Mouse (Mus musculus) large intestine, adult 2 months (tissue): ENCODE measurements around the gene Mfap2. TPM values are rescaled to one million over a fixed set of nuclear protein-coding genes. Genes with fewer than 3 reads are reported as not detected.
A peak's percentile ranks its signal among the peaks of the same experiment; 100 is the strongest.

ENCODE experiments used
- DNase-seq: peaks from one replicate; pipeline ENCODE4 v3.0.0-alpha.2; 2012; ENCODE audit warnings: low read depth, low spot score
- WGBS: fragments of 180-500 bp; shearing (Covaris S2); methylation state at CpG from one replicate; pipeline ENCODE4 v1.1.7; 2018; 5-methylcytosine and 5-hydroxymethylcytosine counted together
- polyA plus RNA-seq: library from polyadenylated mRNA; depleted of rRNA; stranded (reverse); fragments of >200 nt; gene quantifications from 2 replicates; pipeline ENCODE4 v1.2.3, GENCODE M21; 2012

The Mfap2 gene
- polyA plus RNA-seq, 1 experiment: 10.4 TPM

GRCm38 (mm10) chr4:141020811-141021613 is 10.8 kb downstream of the Mfap2 start:
- WGBS: 66% methylated on average over 14 of the region's 14 CpGs
- no peak for DNase-seq

DNA sequence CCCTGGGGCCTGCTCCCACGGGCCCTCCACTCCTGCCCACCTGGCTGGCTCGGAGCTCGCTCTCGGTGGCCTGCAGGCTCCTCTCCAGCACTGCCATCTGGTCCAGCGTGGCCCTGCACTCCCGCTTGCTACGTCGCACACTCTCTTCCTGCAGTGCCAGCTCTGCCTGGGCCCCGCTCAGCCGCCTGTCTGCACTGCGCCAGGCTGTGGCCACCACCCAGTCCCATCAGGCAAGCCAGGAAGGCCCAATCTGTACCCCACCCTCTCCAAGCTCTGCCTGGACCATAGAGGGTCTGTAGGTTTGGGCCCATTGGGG is 11.4 kb downstream of the Mfap2 start:
- DNase-seq: no peak
- 75% methylated on average over 11 of the region's 11 CpGs for WGBS

DNA sequence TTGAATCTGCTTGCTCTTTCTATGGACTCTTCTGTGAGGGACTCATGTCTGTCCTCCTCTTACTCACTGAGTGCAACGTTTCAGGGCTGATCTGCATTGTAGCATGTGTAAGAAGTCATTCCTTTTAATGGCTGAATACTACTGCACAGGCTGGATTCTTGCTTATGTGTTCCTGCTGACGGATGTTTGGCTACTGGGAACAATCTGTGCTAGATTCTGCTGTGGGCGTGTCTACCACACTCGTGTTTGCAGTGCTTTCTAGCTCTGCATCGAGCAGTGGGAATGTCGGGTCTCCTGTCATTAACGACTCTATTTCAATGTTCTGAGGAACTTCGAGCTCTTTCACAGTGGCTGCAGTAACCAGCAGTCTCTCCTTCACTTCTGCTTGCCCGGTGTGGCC is 13.8 kb downstream of the Mfap2 start:
- no peak for DNase-seq
- WGBS: 43% methylated on average over 9 of the region's 9 CpGs

DNA sequence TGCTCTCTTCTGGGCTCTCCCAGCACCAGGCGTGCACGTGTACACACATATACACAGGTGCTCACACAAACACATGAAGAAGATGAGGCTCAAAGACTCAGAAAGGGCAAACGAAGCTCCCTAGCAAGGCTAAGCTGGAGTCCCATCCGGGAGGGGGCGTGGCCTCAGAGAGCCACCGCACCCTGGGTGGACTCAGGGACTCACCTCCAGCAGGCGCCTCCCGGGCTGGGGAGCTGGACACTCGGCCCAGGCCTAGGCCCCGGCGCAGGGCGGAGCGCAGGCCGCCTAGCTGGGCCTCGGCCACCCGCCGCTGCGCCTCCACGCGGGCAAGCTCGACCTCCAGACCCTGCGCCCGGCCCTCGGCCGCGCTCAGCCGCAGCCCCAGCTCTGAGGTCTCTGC is 14.8 kb downstream of the Mfap2 start:
- DNase-seq: no peak
- WGBS: 83% methylated on average over 27 of the region's 27 CpGs

DNA sequence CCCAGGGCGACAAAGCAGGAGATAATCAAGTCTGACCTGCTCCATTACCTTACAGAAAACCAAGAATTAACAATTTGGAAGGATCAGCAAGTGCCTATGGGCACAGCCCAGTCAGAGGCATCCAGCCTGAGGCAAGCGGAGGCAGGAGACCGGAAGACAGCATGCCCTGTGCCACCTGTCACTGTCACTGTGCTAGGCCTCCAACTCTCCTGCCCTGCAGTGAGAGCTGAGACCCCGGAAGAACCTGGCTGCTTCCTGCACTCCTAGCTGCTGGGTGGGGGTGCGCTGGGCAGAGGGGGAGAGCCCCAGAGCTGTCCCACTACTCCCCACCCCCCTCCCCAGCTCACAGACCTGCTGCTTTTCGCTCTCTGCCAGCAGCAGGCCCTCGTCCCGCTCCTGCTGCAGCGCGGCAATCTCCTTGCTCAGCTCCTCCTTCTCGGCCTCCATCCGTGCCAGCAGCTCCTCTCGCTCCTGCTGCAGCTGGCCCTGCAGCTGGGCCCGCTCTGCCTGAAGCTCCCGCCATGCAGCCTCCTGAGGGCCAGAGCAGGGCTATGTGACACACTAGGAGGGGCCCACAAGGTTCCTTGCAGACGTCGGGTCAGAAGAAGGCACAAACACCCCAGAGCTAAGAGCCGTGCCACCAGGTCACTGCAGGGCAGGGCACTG is 20.5 kb downstream of the Mfap2 start:
- 89% methylated on average over 18 of the region's 18 CpGs for WGBS
- no peak for DNase-seq

- peak; percentile 25 for DNase-seq
- 17% methylated on average over 6 of the region's 6 CpGs for WGBS
Measured at GRCm38 (mm10) chr4:141031733-141032132, 21.5 kb downstream of the Mfap2 start.

- DNase-seq: peak; percentile 44
- WGBS: 26% methylated on average over 27 of the region's 27 CpGs
Measured at GRCm38 (mm10) chr4:141033606-141034549, 23.7 kb downstream of the Mfap2 start.

GRCm38 (mm10) chr4:141041117-141041516 is 30.9 kb downstream of the Mfap2 start:
- no peak for DNase-seq
- WGBS: 58% methylated on average over 12 of the region's 12 CpGs

GRCm38 (mm10) chr4:141044816-141045215 is 34.6 kb downstream of the Mfap2 start:
- DNase-seq: no peak
- WGBS: 16% methylated on average over 8 of the region's 8 CpGs

- WGBS: 87% methylated on average over 17 of the region's 17 CpGs
- no peak for DNase-seq
Measured at GRCm38 (mm10) chr4:141048810-141049475, 38.7 kb downstream of the Mfap2 start.

- DNase-seq: no peak
- WGBS: 59% methylated on average over 4 of the region's 4 CpGs
Measured at GRCm38 (mm10) chr4:141049476-141049835, 39.2 kb downstream of the Mfap2 start.

GRCm38 (mm10) chr4:141052442-141052841 is 42.2 kb downstream of the Mfap2 start:
- WGBS: 67% methylated on average over 12 of the region's 12 CpGs
- DNase-seq: no peak

DNA sequence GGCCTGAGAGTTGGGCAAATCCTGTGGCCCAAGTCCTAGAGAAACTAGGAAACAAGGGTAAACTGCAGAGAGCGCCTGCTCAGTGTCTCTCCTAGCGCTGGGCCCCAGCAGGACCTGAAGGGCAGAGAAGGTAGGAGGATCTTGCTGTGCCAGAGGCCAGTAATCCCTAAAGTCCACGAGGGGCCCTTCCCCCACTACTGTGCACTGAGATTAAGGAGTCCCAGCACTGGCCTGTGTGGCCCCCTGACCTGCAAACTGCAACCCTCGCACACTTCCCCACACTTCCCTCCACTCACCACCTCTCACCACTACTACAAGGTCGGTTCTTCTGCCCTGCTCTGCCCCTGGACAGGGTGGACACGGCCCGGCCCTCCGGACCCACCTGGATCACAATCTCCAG is 42.9 kb downstream of the Mfap2 start:
- 76% methylated on average over 8 of the region's 8 CpGs for WGBS

GRCm38 (mm10) chr4:141053568-141054161 is 43.4 kb downstream of the Mfap2 start:
- DNase-seq: no peak
- WGBS: 71% methylated on average over 17 of the region's 17 CpGs

More for the DNA sequence above, 42.9 kb downstream of the Mfap2 start:
- no peak for DNase-seq

DNA sequence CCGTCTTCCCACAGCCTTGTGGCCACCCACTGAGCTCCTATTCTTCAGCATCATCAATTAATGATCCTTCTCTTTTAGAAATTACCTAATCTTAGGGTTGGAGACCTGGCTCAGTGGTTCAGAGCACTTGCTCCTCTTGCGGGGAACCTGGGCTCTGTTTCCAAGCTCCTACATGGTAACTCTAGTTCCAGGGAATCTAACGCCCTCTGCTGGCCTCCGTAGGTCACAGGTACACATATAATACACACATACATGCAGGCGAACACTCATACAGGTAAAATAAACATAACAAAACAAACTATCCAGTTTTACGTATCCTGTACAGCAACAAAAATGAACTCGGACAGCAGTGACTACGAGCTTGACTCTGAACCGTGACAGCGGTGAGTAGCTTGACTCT is 46.8 kb downstream of the Mfap2 start:
- no peak for DNase-seq
- WGBS: 92% methylated on average over 10 of the region's 10 CpGs

- DNase-seq: no peak
- WGBS: 79% methylated on average over 9 of the region's 9 CpGs
Measured at GRCm38 (mm10) chr4:141058835-141059234, 48.6 kb downstream of the Mfap2 start.

DNA sequence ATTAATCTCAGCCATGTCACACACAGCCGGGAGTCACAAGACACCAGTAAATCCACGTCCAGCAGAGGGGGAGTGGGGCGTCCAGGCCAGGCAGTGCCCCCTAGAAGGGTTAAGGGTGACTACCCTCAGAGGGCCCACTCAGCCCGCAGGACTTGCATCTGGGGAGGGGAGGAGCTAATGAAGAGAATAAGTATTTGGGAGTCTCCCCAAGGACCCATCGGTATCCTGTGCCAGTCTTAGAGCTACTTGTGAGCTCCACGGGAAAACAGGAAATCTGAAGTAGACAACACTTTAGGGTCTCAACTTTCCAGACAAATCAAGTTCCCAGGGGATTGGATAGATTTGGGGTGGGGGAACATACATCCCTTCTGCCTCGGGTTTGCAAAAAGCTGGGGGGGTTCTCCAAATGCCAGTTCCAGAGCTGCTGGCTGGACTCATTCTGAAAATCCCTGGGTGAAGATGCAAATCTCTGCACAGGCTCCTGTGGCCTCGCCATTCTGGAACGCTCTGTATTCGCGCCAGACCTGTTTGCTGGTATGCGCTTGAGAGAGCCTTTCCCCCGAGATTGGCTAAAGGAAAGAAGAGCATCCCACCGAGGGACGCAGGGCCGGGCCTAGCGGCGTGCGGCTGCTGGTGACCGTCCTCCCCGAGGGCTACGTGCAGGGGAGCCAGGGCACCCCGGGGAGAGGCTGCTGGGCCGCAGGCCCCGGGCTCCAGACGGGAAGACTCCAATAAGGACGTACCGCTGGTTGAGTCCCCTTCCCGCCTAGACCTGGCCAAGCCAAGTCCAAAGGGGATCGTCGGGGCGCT is 49.6 kb downstream of the Mfap2 start:
- DNase-seq: no peak
- WGBS: 6% methylated on average over 32 of the region's 32 CpGs

DNA sequence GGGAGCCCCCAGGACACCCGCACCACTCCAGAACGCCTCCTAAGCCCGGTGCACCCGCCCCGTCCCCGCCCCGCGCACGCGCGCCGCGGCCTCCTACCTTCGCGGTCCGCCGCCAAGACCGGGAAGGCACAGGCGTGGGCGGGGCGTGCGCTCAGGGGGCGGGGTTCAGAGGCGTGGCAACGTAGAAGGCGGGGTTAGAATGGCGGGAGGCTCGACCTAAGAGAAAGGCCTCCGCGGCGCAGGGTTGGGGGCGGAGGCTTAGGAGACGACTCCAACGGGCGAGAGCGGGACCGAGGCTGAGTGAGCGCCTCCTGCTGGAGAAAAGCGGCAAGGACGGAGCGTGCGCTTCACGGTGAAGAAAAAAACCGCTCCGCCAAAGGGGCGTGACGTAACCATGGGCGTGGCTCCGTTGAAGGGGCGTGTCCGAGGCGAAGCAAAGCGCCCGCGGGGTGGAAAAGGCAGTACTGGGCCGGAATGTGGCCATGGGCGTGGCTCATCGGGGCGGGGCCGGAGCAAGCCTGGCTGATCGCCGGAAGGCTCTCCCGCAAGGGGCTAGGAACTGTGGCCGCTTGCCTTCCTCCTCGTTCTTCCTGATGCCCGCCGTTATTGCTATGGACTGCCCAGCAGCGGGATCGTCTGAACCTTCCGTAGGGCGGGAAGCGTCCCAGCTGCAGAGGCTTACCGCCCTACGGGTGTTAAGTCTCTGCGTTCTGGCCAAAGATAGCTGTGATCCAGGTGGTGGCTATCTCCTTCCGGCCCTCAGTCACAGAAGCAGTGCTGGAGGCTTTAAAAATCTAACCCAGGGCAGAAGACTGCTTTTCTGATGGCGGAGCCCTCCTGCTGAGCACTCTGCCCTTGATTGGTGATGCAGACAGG is 50.4 kb downstream of the Mfap2 start, which contains the start of gene Crocc:
Gene Crocc, minus strand, starts transcription at position 125 of the 876 bp plus-strand sequence.
- DNase-seq: peak; percentile 88
- under 1% methylated on average over 77 of the region's 77 CpGs for WGBS
